Mouse (Mus musculus) c-Kit-positive CD71-positive TER-119-positive erythroid progenitor cells, embryonic 14.5 days (primary cell): ENCODE measurements around the gene Cln6.
"Not testable (repeated sequence)": the region's sequence is repeated elsewhere in the genome, so short reads cannot be mapped to it uniquely, and the experiment has no call there.

Experiments
- DNase-seq: peaks from one replicate; pipeline ENCODE4 v3.0.0-alpha.2; 2013; ENCODE audit warnings: low spot score

Gene Cln6

GRCm38 (mm10) chr9:62838506-62839171 lies at the start of gene Cln6:
Cln6 (plus strand) TSS chr9:62838785.
- DNase-seq = peak; percentile 83

DNA sequence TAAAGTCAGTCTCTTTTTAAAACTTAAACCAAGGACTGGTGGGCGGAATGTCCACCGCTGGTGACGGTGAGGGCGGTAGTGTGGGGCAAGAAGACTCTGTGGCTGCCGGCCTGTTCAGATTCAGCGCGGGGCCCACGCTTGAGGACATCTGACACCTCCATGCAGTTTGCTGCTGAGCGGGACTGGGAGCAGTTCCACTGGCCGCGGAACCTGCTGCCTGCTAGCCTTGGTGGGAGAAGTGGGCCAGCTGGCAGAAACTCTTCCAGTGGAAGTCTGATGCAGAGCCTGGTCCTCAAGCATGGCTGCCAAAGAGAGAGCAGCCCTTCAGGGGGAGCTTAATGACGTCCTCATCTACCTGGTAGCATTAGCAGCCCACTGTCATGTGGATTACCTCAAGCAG lies 48.7 kb upstream of the Cln6 start:
- no peak for DNase-seq

DNA sequence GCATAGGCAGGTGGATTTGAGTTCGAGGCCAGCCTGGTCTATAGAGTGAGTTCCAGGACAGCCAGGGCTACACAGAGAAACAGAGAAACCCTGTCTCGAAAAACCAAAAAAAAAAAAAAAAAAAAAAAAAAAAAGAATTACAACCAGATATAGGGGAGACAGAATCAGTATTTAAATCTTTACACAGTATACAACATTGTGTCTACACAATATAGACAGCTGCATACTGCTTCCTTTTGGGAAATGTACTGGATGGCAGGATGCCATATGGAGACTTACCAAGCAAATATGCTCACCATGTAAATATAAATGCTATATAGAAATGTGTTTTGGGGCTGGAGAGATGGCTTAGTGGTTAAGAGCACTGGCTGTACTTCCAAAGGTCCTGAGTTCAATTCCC lies 39.4 kb upstream of the Cln6 start:
- DNase-seq = not testable (repeated sequence)

DNA sequence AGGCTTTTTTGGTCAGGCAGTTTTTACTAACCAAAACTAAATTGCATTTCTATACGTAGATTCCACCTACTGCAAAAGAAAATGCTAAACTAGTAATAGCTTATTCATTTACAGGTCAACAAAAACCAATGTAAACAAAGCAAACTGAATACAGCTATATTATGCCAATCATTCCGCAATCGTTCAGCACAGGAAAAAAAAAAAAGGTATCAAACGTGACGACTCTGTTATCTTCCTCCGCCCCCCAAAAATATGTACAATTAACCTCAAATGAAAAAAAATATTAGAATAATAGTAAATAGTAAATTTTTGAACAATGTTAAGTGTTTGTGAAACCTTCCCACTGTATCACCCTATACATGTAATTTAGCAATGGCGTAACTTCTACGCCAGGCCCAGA lies 28.5 kb upstream of the Cln6 start:
- no peak for DNase-seq

GRCm38 (mm10) chr9:62810543-62811515 lies 27.8 kb upstream of the Cln6 start:
- DNase-seq = peak; percentile 66

DNA sequence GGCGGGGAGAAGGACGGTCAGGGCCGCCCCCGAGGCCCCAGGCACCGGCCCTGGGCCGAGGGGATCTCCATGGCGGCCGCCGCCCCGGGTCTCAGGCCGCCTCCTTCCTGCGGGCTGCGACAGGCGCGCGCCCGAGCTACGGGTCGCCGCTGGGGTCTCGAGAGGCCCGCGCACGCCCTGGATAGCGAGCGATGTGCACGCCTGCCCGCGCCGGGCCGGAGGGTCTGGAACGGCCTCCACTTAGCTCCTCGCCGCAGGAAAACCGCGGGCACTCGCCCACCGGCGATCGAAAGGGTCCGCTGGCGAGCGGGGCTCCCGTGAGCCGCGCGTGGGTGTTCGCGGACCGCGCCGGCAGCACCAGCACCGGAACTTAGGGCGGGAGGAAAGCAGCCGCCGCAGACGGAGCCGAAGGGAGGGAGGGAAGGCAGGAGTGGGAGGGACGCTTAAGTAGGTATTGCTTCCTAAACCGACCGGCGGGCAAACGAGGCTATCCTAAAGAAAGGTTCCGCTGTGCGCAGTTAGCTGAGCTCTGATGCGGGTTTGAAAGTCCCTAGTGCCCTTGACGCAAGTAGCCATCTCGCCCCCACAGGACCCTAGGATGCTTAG lies 27.0 kb upstream of the Cln6 start, which contains the start of gene Fem1b:
Fem1b (minus strand) TSS at position 419 of the 606 bp plus-strand sequence.
- peak; percentile 91 for DNase-seq

DNA sequence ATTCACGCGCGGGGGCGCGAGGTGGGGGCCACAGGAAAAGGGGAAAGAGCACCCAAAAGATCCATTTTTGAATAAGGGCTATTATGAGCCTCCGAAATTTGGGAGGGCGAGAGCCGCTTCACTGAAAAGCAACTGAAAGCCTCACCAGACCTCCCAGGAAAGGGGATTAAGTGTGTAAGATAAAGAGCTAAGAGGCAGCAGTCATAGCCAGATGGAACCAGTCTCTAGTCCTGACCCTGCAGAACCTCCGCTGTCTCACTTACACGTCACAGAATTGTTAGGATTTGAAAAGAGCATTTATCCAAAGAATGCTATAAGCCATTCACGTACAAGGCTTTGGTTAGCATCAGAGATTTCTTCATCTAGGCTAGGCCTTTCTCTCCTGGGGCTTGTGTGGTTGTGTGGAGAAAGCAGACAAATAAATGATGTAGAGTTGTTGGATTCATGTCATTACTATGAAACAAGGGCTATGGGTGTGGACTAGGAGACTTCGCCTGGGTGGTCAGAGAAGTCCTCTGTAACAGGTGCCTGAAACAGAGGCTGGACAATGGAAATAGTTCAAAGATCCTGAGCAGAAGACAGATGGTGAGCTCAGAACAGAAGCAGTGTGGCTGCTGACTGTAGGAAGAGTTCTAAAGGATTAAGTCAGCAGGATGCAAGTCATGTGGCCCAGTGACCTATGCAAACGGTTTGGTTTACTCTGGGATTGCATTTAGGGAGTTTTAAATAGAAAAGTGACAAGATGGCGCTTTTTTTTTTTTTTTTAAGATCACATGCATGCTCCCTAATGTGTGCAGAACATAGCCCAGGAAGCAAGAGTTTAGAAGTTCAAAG lies 26.2 kb upstream of the Cln6 start:
- no peak for DNase-seq

GRCm38 (mm10) chr9:62814751-62815150 lies 23.8 kb upstream of the Cln6 start:
- no peak for DNase-seq

GRCm38 (mm10) chr9:62816323-62817098 lies 22.1 kb upstream of the Cln6 start:
- no peak for DNase-seq

DNA sequence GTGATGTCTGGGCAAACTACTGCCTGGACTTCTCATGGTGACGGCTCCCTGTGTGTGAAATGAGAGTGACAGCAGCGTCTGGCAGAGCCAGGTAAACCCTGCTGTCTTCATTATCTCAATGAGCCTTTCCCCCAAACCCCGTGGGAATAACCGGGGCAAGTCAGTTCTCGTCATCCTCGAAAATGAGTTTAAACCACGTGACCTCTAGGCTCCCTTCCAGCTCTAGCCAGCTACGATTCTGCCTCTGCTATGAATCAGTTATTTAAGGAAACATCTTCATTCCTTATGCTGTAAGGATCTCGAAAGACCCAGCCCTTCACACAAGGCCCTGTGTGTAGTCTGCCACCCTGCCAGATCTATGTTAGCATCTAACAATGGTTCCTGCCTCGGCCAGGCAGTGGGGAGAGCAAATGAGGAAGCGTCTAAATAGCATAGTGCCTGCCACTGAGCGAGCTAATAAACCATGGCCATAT lies 21.4 kb upstream of the Cln6 start:
- no peak for DNase-seq

GRCm38 (mm10) chr9:62817828-62818614 lies 20.6 kb upstream of the Cln6 start:
- no peak for DNase-seq

DNA sequence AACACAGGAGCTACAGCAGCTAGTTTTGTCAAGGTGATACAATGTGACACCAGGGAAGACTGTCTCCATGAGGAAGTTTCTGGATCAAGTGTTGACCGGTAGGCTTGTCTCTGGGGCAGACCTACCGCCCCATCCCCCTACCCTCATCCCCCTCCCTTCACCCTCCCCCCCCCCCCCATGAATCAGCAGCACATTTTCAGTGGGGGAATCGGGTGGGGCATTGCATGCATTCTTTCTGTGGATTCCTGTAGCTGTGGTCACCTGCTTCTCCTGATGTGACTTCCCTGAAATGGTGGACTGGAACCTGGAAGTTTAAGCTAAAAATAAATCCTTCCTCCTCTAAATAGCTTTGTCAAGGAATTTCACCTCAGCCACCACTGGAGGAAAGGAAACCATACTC lies 19.1 kb upstream of the Cln6 start:
- no peak for DNase-seq

DNA sequence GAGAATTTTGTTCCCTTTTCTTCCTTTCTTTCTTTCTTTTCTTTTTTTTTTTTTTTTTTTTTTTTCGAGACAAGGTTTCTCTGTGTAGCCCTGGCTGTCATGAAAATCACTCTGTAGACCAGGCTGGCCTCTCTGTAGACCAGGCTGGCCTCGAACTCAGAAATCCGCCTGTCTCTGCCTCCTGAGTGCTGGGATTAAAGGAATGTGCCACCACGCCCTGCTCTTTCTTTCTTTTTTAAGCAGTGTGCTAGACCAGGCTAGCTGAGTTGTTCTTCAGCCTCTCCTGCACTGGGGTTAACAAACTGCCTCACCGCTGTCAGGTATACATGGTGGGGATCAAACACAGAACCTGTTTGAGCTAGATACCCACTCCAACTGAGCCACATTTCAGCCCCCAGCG lies 18.7 kb upstream of the Cln6 start:
- not testable (repeated sequence) for DNase-seq

- no peak for DNase-seq
These were observed 17.8 kb upstream of the Cln6 start for GRCm38 (mm10) chr9:62820829-62821228.

- no peak for DNase-seq
These were observed 16.8 kb upstream of the Cln6 start for GRCm38 (mm10) chr9:62821811-62822210.

DNA sequence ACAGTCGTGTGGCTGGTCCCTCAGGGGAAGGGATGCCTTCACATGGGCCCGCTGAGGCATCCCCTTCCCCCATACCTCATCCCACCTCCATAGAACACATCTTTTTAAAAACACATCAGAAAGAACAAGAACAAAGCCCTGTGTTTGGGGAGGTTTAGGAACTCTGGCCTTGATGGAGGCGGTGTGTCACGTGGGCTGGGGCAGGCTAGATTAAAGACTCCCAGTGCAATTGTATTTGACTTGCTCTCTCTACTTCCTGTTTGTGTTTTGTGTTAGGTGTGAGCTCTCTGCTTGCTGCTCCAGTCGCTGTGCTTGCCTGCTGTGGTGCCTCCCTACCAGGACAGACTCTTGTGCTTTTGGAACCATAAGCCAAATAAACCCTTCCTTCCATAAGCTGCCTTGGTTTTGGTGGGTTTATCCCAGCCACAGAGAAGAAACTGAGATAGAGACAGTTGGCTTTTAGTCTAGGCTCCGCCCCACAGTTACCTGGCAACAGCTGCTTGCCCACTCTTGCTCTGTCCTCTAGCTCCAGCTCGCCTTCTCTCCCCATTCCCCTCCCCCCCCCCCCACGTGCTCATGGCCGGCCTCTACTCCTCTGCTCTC lies 12.7 kb upstream of the Cln6 start:
- DNase-seq = no peak

DNA sequence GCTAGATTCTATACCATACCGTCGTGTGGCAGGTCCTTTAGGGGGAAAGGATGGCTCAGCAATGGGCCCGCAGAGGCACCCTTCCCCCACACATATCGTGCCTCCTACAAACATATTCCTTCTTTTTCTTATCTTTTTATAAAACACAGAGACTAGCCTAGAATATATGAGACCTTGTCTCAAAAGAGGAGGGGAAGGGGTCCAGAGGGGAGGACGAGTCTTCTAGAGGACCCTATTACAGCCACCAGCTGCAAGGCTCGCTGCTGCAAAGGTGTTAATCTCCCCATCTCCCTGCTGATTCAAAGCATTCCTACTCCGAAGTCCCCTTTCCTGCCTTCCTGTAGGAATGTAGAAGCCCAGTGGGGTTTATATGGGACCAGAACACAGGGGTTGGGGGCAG lies 12.1 kb upstream of the Cln6 start:
- DNase-seq = no peak

GRCm38 (mm10) chr9:62827939-62828652 lies 10.5 kb upstream of the Cln6 start:
- DNase-seq = peak; percentile 59

- DNase-seq = peak; percentile 91
These were observed 9.9 kb upstream of the Cln6 start for GRCm38 (mm10) chr9:62828662-62829086.
